Mouse (Mus musculus) retina, adult 2 months (tissue): ENCODE data around the gene Wdr35.
"Not testable (repeated sequence)": the region's sequence is repeated elsewhere in the genome, so short reads cannot be mapped to it uniquely, and the experiment has no call there.

Experiments
- DNase-seq: peaks from one replicate; pipeline ENCODE4 v3.0.0-alpha.2; 2012; ENCODE audit warnings: low read depth, low spot score

Gene Wdr35

DNA sequence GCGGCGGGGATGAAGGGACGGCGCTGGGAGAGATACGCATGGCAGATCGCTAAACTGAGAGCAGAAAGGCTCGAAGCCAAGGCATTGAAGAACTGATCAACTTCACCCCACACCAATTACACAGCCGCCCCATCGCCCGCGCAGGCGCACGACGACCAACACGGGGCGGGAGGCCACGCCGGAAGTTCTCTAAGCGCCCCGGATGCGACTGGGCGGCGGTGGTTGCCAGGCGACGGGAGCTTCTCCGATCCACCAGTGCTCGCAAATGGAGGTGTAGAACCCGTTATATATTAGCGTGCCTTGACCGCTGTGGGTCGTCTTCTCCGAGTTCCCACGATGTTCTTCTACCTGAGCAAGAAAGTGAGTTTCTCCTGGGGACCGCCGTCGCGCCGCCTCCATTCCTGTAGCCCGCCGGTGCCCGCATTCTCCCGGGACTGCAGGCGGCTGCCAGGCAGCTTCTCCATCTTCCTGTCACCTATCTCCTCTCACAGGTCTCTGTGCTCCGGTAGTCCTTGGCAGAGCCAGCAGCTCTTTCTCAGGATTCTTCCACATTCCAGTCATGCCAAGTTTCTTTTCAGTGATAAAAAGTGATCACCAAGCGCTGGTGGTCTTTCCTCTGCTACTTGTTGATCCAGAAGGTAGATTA lies at the start of gene Wdr35:
Wdr35 (plus strand) TSS at position 73 of the 646 bp plus-strand sequence.
- DNase-seq: peak; percentile 76

DNA sequence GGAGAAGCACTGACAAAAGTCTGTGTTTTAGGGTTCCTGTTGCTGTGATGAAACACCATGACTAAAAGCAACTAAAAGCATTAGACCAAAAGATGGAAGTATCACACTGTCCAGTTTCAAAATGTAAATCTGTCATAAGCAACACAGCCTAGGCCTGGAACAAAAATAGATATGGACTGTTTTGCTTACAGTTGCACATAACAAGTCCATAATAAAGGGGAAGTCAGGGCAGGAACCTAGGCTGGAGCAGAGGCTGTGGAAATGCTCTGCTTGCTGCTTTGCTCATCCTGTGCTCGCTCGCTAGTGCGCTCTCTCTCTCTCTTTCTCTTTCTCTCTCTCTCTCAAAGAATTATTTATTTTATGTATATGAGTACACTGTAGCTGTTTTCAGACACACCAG lies 46.0 kb upstream of the Wdr35 start:
- DNase-seq: no peak

DNA sequence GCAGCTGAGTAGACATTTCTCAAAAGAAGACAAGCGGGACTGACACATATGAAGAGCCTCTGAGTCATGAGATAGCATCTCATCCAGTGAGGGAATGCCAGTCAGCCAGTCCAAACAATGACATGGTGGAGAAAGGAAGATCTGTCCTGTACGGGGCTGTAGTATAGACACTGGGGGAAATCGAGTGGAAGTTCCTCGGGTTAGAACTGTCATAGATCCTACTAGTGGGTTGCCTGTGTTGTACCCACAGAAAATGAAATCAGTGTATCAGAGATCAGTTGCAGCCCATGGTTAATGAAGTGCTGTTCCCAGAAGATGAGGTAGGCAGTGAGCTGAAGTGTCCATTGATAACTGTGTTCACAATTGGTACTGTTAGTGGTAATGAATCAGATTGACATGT lies 44.9 kb upstream of the Wdr35 start:
- no peak for DNase-seq

DNA sequence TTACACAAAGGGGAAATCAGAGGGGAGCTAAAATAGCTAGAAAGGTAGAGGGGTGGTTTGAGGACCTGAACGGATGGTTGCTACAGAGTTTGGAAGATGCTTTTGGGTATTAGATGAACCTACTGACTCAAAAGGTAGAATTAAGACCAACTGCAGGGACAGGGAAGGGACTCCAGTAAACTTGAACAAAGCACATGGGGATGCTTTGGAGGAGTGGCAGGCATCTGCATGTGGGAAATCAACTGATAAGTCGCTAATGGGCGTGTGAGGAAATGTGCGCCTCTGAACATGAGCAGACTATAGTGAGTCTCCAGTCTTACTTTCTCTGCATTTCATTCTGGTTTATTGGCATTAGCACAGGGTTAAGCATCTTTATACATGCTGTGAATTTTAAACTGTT lies 42.6 kb upstream of the Wdr35 start:
- DNase-seq: no peak

DNA sequence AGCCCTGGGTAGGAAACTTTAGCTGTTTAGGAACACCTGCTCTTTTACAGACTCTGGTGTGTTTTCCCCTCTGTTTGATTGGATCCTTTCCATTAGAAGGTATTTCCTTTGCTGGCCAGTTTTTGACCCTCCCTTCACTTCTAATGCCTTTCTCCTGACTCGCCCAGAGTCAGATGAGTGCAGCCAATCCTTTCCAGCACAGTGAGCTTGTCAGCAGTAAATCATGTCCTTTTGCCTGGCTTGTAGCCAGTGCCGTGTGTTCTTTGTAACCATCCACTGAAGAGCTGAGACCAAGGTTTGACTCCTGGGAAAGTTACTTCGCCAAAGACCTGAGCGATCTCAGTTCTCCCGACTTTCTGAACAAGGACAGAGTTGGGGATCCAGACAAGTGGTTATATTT lies 38.3 kb upstream of the Wdr35 start:
- DNase-seq: no peak

DNA sequence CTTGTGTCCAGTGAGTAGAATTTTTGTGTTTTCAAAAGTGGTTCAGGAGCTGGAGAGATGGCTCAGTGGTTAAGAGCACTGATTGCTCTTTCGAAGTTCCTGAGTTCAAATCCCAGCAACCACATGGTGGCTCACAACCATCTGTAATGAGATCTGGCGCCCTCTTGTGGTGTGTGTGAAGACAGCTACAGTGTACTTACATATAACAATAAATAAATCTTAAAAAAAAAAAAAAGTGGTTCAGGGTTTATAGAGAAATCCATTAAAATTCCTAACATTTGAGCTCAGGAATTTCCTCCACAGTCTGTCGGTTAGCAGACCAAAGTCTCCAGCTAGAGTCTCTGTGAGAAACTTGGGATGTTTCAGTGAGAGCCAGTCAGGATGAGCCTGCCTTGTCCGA lies 37.5 kb upstream of the Wdr35 start:
- DNase-seq: not testable (repeated sequence)

DNA sequence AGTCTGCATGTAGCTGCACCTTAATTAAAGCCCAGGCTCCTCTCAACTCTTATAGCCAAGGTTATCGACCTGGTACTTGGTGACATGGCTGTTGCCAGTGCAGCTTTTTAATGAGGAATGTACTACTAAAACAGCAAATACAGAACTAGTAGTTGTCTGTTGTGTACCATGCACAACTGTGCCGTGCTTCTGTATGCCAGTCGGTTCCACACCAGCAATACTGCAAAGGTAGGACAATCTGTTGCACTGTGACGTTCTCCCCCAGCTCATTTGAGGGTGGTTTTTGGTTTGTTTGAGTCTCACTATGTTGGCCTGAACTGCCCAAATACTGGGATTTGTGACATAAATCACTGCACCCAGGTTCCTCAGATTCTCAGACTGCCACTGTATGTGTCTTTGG lies 34.2 kb upstream of the Wdr35 start:
- no peak for DNase-seq

DNA sequence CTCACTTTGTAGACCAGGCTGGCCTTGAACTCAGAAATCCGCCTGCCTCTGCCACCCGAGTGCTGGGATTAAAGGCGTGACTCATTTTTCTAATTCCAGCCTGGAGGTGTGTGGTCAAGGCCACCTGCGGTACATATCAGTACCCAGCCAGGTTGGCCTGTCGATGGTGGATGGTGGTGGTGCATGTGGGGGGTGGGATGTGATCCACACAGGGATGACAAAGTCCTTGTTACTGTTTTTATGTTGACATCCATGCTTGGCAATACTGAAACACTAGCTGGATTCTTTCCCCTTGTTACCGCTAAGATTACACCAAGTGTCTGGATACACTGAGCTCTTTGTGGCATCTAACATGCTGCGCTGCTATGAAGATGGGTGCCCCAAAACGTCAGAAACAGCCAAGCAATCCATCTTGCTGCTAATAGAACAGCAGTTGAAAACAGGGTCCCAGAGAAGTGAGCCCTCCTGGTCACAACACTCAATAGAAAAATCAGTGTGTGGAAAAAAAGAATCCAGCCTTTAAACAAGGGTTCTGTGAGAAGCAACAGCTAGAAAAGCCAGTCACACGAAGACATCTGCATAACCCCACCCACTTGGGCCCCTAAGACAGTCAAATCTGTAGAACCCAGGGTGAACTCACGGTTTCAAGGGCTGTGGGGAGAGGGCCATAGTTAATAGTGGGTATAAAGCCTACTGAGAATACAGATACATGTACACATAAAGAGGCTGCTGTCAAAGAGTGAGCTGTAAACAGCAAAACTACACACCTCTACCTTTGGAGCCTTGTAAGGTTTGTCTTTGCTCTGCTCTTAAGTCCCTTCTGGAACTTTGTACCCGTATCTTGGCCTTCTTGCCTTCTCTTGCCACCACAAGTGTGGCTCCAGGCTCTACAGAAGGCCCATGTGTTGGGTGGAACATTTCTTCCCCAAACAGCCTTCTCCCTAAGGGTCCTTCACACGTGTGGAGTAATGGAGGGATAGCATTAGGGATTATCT lies 33.4 kb upstream of the Wdr35 start:
- DNase-seq: no peak

DNA sequence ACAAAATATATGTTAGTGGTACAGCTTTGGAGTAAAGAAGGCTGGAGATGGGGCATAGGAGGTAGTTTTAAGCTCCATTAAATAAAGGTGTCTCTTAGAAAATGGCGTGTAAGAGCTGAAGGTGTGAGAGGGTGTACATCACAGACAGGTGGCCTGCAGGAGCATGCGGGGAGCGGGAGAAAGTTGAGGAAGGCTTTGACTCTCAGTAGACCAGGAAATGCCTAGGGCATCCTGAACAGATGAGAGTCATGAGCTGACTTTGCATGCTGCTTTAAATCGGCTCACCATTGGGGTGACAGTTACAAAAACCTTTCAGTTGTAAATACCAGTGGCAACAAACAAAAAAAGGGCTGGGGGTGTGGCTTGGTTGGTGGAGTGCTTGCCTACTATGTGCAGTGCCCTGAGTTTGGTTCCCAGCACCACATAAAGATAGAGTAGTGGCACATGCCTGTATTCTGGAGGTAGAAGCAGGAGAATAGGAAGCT lies 32.5 kb upstream of the Wdr35 start:
- no peak for DNase-seq

DNA sequence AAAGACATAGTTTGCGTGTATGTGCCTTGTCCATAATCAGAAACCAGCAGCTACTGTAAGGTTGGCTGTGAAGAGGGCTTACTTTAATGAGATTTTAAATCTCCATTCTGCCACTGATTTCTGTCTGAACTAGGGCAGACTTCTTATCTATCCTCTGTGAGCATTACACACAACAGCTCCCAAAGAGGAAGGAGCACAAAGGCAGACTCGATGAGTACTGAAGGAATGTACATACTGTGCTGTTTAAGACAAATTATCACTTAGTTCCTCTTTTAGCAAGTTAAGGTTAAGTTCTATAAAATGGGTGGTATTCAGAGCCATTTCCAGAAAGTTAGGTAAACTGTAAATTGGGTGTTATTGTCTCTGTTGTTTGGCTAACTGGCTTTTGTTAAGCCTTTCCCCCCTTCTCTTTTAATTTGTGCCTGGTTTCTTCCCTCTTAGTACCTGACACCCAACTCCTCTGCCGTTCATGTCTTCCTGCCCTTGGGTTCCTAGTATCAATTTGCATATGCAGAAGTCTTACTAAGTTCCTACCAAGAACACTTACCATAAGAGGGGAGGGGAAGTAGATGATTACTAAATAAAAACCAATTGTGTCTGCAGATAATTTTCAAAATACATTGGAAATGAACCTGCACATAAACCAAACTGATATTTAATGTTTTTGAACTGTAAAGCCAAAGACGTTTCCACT lies 31.8 kb upstream of the Wdr35 start:
- no peak for DNase-seq

DNA sequence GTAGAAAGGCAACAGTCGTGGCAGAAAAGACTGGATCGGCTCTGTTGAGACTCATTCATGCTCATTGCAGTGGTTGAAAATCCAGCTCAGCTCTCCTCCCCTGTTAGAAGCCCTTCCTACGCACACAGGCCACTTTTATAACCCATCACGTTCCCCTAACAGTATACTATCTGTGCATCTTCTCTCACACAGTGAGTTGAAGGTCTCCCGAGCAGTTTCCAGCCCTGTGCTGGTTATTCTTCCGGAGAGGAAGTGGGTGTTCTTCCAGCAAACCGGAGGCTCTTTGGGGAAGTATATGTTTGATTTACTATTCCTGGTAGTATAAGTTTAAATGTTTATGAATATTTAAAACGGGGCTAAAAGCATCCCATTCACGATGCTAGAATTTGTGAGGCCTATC lies 26.5 kb upstream of the Wdr35 start:
- DNase-seq: no peak

DNA sequence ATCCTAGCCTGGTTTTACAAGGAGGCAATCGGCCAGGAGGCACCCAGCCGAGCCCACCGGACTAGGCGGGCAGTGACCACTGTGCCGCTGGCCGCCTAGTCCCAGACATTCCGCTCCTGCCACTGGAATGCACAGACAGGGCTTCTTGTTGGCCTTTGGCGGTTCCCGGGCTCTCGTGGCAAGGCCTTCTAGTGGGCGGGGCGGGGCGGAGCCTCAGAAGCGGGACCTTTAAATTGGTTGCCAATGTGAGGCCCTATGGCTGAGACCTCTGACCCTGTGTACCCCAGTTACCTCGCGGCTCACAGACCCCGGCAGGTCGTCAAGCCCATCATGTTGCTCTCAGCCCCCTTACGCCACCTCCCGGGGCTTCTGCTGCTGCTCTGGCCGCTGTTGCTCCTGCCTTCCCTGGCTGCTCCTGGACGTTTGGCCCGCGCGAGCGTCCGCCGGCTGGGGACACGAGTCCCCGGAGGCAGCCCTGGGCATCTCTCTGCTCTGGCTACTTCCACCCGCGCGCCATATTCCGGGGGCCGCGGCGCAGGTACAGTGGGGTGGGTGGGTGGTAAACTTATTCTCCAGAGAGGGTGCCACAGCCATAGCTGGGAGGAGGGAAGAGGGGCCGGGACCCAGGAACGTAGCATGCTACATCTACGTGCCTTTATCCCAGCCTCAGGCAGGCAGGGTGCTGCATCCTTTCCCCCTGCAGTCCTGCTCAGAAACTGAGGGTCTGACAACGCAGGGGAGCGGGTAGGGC lies 25.8 kb upstream of the Wdr35 start, which contains the start of gene Matn3:
Matn3 (plus strand) TSS at position 216 of the 751 bp plus-strand sequence.
- DNase-seq: no peak

DNA sequence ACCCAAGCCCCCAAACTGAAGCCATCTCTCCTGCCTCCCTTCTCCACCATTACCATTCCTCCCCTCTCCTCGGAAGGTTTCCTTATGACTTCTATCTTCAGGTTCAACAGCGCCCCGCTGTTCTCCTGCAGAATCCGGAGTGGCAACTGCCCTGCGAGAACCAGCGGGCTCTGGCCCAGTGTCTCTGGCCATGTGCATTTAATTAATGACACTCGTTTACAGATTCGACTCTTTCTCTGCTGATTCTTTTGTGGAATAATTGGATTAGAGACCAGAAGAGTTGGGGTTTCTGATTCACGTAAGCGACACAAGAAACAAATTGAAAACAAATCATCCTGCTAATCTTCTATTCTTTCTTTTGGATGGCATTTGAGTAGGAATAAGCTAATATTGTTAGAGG lies 20.6 kb upstream of the Wdr35 start:
- DNase-seq: no peak

DNA sequence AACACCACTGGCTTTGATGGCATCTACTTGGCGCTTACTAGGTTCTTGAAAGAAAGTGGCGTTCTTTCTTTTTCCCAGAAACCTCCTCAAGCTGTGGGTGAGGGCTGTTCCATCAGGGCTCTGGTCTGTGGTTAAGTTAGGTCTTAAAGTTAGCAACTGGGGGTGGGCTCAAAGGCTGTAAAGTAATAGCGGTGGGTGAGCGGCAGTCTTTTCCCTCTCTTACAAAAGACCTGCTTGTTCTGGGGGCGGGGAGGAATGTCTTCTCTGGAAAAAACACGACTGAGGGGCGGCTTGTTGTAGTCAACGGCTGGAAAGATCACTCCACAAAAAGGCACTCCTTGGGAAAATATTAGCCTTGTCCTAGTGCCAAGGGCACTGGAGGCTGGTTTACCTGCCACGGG lies 19.5 kb upstream of the Wdr35 start:
- DNase-seq: no peak

DNA sequence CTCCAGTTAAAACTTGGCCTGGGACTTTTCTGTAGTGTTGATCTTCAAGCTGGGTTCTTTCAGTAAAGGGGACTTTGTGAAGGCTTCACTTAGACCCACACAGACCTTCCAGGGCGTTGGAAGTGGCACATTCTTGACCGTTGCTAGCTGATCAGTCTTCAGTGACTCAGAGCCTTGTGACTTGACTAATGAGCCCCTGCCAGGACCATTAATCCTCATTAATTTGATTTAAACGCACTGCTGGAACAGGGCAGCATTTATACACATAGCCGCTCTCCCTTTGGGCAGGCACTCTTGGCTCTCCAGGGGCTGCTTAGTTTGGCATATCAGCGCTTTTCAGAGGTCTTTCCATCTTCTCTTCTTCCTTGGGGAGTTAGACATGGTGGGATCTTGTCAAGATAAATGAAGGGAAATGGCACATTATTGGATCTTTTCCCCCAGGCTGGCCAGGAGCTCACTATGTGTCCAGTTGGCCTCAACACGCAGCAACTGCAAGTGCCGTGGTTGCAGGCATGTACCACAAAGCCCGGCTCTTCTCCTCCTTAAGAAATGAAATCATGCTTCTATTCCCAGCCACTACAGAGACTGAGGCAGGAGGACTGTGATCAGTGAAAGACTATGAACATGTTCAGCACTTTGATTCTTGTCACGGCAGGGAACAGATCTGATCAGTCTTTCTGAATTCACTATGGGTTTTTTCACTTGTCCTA lies 11.9 kb upstream of the Wdr35 start:
- no peak for DNase-seq

DNA sequence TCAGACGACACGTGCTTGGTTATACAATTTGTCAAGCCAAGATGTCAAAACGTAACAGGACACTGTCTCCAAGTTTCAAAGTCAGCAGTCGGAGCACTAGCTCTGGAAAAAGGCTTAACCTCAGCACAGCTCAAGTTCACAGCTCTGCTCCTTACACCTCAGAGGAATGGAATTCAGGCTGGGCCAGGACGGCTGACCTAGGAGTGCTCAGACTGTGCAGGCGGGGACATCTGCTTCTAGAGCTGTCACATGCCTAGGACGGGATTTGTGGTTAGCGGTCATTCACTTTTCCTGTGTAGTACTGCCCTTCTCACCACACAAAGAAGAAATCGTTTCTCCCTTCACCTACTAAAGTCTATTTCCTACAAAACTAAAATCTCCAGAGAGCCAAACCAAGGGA lies 3.9 kb upstream of the Wdr35 start:
- no peak for DNase-seq

DNA sequence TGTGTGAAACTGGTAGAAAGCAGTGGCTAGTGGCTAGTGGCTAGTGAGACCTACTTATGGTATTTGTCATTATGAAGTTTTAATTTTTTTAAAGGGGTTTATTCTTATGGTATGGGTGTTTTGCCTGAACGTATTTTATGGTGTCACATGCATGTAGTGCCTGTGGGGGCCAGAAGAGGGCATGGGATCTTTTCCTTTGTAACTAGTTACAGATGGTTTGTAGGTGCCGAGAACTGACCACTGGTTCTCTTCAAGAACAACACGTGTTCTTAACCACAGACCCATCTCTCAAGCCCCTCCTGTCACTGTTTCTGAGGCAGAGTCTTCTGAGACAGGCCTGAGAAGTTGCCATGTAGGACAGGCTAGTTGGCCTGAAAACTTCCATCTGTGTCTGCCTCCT lies 1.4 kb downstream of the Wdr35 start:
- no peak for DNase-seq

DNA sequence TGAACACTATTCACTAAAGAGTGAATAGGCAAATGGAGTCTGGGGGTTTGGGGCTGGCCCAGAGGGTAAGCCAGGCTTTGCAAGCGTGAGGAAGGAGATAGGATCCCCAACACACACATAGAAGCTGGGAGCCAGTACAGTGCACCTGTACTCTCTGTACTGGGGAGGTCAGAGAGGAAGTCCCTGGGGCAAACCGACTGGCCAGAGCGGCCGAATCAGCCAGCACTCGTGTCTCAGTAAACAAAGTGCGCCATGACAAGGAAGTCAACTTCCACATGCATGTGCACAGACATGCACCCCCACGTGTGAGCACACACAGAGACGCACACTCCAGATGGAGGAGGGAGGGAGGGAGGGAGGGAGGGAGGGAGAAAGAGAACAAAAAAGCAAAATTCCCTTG lies 19.5 kb downstream of the Wdr35 start:
- no peak for DNase-seq

DNA sequence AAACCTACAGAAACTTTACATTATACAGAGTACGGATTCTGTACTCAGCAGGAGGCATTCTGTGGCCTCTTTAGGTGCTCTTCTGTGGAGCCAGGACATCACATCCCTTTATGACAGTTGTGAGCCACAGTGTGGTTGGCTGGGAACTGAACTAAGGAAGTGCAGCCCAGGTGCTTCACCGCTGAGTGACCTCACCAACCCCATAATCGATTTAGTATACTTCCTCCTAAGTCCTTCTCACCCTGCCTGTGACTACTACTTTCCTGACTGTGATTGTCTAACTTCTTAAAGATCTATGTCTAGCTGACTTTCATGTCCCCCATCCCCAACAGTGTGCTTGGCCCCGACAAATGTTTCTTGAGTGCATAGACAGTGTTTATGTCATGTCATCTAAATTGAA lies 24.6 kb downstream of the Wdr35 start:
- no peak for DNase-seq

DNA sequence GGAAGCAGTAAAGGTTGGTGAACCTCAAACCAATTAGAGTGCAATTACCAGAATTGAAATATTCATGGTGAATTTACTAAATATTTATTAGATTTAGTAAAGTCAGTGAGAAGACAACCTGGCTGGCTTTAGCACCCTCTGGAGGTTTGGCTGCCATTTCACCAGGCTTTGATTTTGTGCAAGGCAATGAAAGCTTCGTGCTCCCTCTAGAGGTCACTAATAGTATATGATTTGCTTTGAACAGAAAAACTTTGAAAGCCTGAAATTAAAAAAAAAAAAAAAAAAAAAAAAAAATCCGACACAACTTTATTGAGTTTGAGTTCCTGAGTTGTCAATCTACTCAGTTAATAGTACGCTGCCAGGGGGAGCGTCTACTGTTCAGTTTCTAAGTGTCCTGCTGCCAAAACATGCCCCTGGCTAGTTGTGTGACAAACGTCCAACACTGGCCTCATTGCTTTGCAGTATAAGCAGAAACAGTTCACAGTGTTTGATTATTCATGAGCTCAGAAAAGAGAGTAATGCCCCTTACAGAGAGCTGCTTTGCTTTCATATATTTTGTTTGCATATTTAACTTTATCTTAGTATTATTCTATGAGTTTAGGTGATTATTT lies 28.5 kb downstream of the Wdr35 start:
- peak; percentile 39 for DNase-seq
